Mouse (Mus musculus) liver, adult 2 months (tissue): ENCODE data around the gene Coro2a. TPM values are rescaled to one million over a fixed set of nuclear protein-coding genes. Genes with fewer than 3 reads are reported as not detected.
"Not testable (repeated sequence)": the region's sequence is repeated elsewhere in the genome, so short reads cannot be mapped to it uniquely, and the experiment has no call there.

Experiments used
- DNase-seq: peaks from one replicate; pipeline ENCODE4 v3.0.0-alpha.2; 2011; ENCODE audit warnings: low read depth, low spot score; ENCODE audit errors: extremely low read depth
- H3K27ac ChIP-seq: fragments of 200-500 bp; replicated peaks from 2 replicates; pipeline ENCODE4 v1.5.1; 2012; ENCODE audit warnings: low read depth, mild to moderate bottlenecking, control low read depth, inconsistent platforms, low read length; ENCODE audit not compliant: insufficient read depth
- H3K27me3 ChIP-seq: fragments of 200-500 bp; 2 replicates; pipeline ENCODE4 v1.6.1; 2012; ENCODE audit warnings: mild to moderate bottlenecking, moderate library complexity, low read length, inconsistent platforms; ENCODE audit not compliant: control insufficient read depth, insufficient read depth
- H3K36me3 ChIP-seq: fragments of 200-500 bp; 2 replicates; pipeline ENCODE4 v1.6.1; 2012; ENCODE audit warnings: low read length, inconsistent platforms; ENCODE audit not compliant: control insufficient read depth, insufficient read depth
- H3K4me1 ChIP-seq: fragments of 200-500 bp; 2 replicates; pipeline ENCODE4 v1.6.1; 2011; ENCODE audit warnings: low read length; ENCODE audit not compliant: control insufficient read depth, insufficient read depth
- H3K4me3 ChIP-seq: fragments of 200-500 bp; 2 replicates; pipeline ENCODE4 v1.5.1; 2011; ENCODE audit warnings: low read depth, mild to moderate bottlenecking, control low read depth, low read length, moderate library complexity; ENCODE audit not compliant: insufficient read depth
- H3K79me2 ChIP-seq: fragments of 200-500 bp; 2 replicates; pipeline ENCODE4 v1.6.1; 2012; ENCODE audit warnings: inconsistent platforms, mild to moderate bottlenecking, low read length, moderate library complexity; ENCODE audit not compliant: control insufficient read depth, insufficient read depth
- H3K9ac ChIP-seq: fragments of 200-500 bp; 2 replicates; pipeline ENCODE4 v1.6.1; 2012; ENCODE audit warnings: low read depth, mild to moderate bottlenecking, control low read depth, inconsistent platforms, low read length
- CTCF ChIP-seq: fragments of 200-500 bp; IDR thresholded peaks from 2 replicates; pipeline ENCODE4 v1.5.1; 2011; ENCODE audit warnings: low read depth, low read length, control low read depth
- POLR2A ChIP-seq: fragments of 200-500 bp; IDR thresholded peaks from 2 replicates; pipeline ENCODE4 v1.6.1; 2011; ENCODE audit warnings: low read length, control low read depth; ENCODE audit not compliant: insufficient read depth; ENCODE audit errors: extremely low read depth
- WGBS: fragments of 180-500 bp; shearing (Covaris S2); methylation state at CpG from one replicate; pipeline ENCODE4 v1.1.7; 2018; 5-methylcytosine and 5-hydroxymethylcytosine counted together
- polyA plus RNA-seq: library from polyadenylated mRNA; depleted of rRNA; stranded (reverse); fragments of >200 nt; gene quantifications from 2 replicates; pipeline ENCODE4 v1.2.3, GENCODE M21; 2012
- total RNA-seq: library from RNA; depleted of rRNA; stranded (reverse); fragments of >200 nt; gene quantifications from 2 replicates; pipeline ENCODE4 v1.2.3, GENCODE M21; 2014

Gene Coro2a
- total and polyA plus RNA-seq, 2 experiments = 0.76 to 0.83 TPM

DNA sequence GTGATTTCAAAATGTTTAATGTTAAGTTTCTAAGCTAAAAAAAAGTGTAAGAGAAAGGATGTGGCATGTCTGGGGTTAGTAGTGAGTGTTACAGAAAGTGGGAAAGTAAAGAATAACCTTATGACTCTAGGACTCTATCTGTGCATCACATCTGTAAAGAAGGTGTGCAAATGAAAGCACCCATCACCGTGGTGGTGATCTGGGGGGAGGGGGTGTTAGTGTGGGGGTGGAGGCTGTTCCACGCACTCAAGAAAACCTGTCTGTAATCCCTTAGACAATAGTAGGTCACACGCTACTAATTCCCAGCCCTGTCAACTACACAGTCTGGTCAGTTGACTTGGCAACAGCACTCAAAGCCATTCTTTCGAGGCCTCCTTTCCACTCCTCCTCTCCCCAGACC lies 39.3 kb upstream of the Coro2a start:
- Histone ChIP-seq H3K9ac (no peak overlapping the region), H3K4me1 (no peaks in the 10 kb centered on the region), H3K4me3 (no peak overlapping the region), H3K27ac (no peak overlapping the region), H3K79me2 (no peaks in the 10 kb centered on the region), H3K27me3 (no peaks in the 10 kb centered on the region), H3K36me3 (no peaks in the 10 kb centered on the region)
- WGBS = 84% methylated on average over 4 of the region's 4 CpGs
- TF ChIP-seq POLR2A = no peak
- no peak for TF ChIP-seq CTCF
- DNase-seq = no peak

DNA sequence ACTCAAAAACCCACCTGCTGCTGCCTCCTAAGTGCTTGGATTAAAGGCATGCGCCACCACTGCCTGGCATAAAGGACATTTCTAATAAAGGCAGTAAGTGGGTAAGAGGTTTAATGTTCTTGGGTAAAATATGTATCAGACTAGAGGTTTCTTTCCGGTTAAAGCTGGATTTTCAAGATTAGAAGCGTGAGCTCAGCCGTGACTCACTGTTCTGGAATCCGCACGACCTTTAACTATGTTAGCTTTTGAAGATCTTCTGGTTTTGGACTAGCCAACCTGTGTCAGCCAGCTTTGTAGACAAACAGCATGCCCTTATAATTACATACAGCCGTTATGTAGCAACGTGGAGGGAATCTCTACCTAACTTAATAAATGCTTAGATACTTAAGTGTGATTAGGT lies 37.9 kb upstream of the Coro2a start:
- 77% methylated on average over 8 of the region's 8 CpGs for WGBS
- Histone ChIP-seq H3K79me2 (no peaks in the 10 kb centered on the region), H3K4me1 (no peaks in the 10 kb centered on the region), H3K36me3 (no peaks in the 10 kb centered on the region), H3K4me3 (no peak overlapping the region), H3K9ac (no peak overlapping the region), H3K27me3 (no peaks in the 10 kb centered on the region), H3K27ac (no peak overlapping the region)
- TF ChIP-seq CTCF (no peak), POLR2A (no peak)
- DNase-seq = no peak

DNA sequence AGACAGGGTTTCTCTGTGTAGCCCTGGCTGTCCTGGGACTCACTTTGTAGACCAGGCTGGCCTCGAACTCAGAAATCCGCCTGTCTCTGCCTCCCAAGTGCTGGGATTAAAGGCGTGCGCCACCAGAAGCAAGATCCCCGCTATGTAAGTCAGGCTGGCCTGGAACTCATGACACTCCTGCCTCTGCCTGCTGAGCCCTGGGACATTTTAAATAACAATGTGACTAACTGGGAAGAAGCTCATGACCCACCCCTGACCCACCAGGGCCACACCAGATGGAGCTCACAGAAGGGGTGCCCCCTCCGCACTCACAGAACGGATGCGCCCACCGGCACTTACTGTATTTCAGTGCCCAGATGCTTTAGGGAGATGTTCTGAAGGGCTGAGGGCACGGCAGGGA lies 35.2 kb upstream of the Coro2a start:
- H3K27me3 ChIP-seq, DNase-seq, H3K4me3 ChIP-seq, H3K4me1 ChIP-seq, H3K9ac ChIP-seq, H3K27ac ChIP-seq, H3K79me2 ChIP-seq, H3K36me3 ChIP-seq: not testable (repeated sequence)
- 95% methylated on average over 10 of the region's 10 CpGs for WGBS

DNA sequence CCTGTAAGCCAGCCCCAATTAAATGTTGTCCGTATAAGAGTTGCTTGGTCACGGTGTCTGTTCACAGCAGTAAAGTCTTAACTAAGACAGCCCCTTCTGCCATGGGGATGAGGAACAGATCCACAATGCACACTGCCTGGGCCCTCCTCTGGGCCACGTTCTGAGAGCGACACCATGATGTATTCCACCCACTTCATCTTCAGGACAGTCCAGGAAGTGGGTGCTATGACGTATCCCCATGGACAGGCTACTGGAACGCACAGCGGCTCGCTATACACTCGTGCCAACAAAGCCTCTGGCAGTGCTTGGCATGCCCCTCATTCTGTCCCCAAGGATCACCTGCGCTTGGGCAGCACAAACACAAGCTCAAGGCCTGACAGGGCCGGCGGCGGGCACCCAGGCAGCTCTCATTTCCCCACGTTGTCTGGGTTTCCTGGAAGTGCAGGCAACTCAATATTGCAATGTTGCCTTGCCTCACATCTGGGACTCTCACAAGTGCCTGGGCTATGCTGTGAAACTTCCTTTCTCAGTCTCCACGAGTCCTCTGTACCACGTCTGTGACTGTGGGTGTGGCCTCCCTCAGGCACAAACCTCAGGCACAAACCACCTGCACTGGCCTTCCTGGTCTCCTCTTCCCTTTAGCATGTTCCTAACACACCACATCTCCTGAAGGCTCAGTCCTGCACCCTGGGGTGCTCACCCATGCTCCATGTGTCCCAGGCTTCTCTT lies 33.9 kb upstream of the Coro2a start:
- WGBS = 84% methylated on average over 16 of the region's 16 CpGs
- Histone ChIP-seq H3K9ac (no peak overlapping the region), H3K79me2 (no peaks in the 10 kb centered on the region), H3K4me3 (no peak overlapping the region), H3K4me1 (no peaks in the 10 kb centered on the region), H3K27ac (no peak overlapping the region), H3K27me3 (no peaks in the 10 kb centered on the region), H3K36me3 (no peaks in the 10 kb centered on the region)
- TF ChIP-seq POLR2A = no peak
- TF ChIP-seq CTCF = no peak
- no peak for DNase-seq

DNA sequence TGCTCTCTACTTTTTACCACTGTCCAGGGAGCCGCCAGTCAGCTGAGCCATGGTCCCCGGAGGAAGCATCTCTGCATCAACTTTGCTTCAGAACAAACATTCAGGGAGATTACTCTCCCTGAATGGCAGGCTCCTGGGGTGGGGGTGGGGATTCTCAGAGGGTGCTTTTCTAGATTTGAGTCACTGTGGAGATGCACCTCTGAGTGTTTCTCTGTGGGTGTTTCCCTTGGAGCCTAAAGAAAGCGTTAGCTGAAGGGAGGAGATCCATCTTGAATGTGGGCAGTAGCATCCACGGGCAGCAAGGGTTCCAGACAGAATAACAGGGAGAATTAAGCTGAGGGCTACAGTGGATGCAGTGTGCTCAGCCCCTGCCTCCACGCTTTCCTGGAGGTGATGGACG lies 32.9 kb upstream of the Coro2a start:
- no peak for TF ChIP-seq POLR2A
- TF ChIP-seq CTCF = no peak
- Histone ChIP-seq H3K79me2 (no peaks in the 10 kb centered on the region), H3K4me1 (no peaks in the 10 kb centered on the region)

DNA sequence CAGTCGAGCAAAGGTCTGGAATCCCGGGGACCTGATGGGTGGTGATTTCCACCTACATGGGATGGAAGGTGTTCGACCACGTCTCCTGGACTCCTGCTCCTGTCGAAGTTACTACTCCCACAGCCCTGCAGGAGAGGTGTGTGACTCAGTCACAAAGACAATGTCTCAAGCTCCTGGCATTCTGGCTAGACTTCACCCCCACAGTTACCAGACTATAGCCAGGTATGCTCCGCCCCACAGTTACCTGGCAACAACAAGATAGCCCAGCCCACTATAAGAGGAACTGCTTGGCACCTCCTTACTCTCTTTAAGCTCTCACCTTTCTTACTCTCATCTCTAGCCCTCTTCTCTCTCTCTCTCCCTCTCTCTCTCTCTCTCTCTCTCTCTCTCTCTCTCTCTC lies 31.6 kb upstream of the Coro2a start:
- H3K9ac ChIP-seq, DNase-seq, H3K4me1 ChIP-seq, H3K4me3 ChIP-seq, H3K79me2 ChIP-seq, H3K27ac ChIP-seq, H3K36me3 ChIP-seq, H3K27me3 ChIP-seq: not testable (repeated sequence)
- WGBS = 68% methylated on average over 6 of the region's 6 CpGs

More for the DNA sequence above, 32.9 kb upstream of the Coro2a start:
- Histone ChIP-seq H3K27ac (no peak overlapping the region), H3K4me3 (no peak overlapping the region), H3K27me3 (no peaks in the 10 kb centered on the region), H3K9ac (no peak overlapping the region), H3K36me3 (no peaks in the 10 kb centered on the region)
- 62% methylated on average over 6 of the region's 6 CpGs for WGBS
- no peak for DNase-seq
